Mouse (Mus musculus) stomach, postnatal 0 days (tissue): ENCODE measurements at regions not wholly inside any gene's neighbourhood (a gene's known extent, or its start where the extent isn't known, plus 50 kb on each side); places are given as distances from the start of the nearest gene placed in this dataset.

Source experiments
- CTCF ChIP-seq: IDR thresholded peaks from 2 replicates; pipeline ENCODE4 v1.5.1; 2016; ENCODE audit warnings: antibody characterized with exemption, low read depth, mild to moderate bottlenecking, moderate library complexity
- EP300 ChIP-seq: optimal IDR thresholded peaks from 2 replicates; pipeline ENCODE3; 2016; ENCODE audit warnings: antibody characterized with exemption

DNA sequence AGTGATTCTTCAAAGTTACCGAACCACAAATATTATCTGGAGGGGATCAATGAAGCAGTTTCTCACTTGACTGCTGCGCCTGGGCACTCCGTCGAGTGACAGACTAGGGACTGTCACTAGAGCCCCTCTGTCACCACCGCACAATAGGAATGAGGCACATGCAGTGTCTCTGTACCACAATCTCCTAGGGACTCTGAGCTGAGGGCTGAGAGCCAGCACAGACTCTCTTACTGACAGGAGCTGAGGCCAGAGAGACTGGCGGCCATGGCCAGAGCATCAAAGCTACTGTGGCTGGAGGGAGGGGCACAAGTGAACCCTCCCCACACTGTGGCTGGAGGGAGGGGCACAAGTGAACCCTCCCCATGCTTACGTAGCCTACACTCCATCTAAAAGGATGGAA lies 173.7 kb downstream of the Bmp7 start:
- no peak for TF ChIP-seq CTCF
- TF ChIP-seq EP300: no peak
